Mouse (Mus musculus) C2C12 (cell line): ENCODE data around the gene Zfyve26. TPM values are rescaled to one million over a fixed set of nuclear protein-coding genes. Genes with fewer than 3 reads are reported as not detected.

Experiments used
- H3K27me3 ChIP-seq: one replicate; pipeline ENCODE4 v1.6.1; 2011; ENCODE audit not compliant: control insufficient read depth, insufficient read depth, insufficient read length
- H3K36me3 ChIP-seq: one replicate; pipeline ENCODE4 v1.6.1; 2011; ENCODE audit not compliant: control insufficient read depth, insufficient read depth
- H3K4me3 ChIP-seq: one replicate; pipeline ENCODE4 v1.5.1; 2011; ENCODE audit warnings: mild to moderate bottlenecking, control low read depth; ENCODE audit not compliant: poor library complexity, insufficient read depth, severe bottlenecking
- H3K79me2 ChIP-seq: one replicate; pipeline ENCODE4 v1.6.1; 2011; ENCODE audit not compliant: control insufficient read depth, insufficient read depth
- H3K79me3 ChIP-seq: one replicate; pipeline ENCODE4 v1.6.1; 2011; ENCODE audit warnings: low read depth, control low read depth
- H3ac ChIP-seq: one replicate; pipeline ENCODE3; 2011; ENCODE audit warnings: low read depth; ENCODE audit not compliant: control insufficient read depth, insufficient read length
- CEBPB ChIP-seq: IDR thresholded peaks from one replicate; pipeline ENCODE4 v1.6.1; 2011; ENCODE audit warnings: low read depth, mild to moderate bottlenecking, control low read depth, moderate library complexity
- CTCF ChIP-seq: IDR thresholded peaks from one replicate; pipeline ENCODE4 v1.5.1; 2011; ENCODE audit not compliant: control insufficient read depth, insufficient read depth, insufficient read length
- FOSL1 ChIP-seq: IDR thresholded peaks from one replicate; pipeline ENCODE4 v1.8.0; 2011; ENCODE audit warnings: mild to moderate bottlenecking, low read length; ENCODE audit not compliant: poor library complexity, insufficient read depth, severe bottlenecking
- MAX ChIP-seq: IDR thresholded peaks from one replicate; pipeline ENCODE4 v1.6.1; 2011; ENCODE audit warnings: mild to moderate bottlenecking, control low read depth
- MYOD1 ChIP-seq: IDR thresholded peaks from one replicate; pipeline ENCODE4 v1.6.1; 2011; ENCODE audit warnings: low read depth; ENCODE audit not compliant: control insufficient read depth, insufficient read length
- MYOG ChIP-seq: IDR thresholded peaks from one replicate; pipeline ENCODE4 v1.6.1; 2011; ENCODE audit not compliant: control insufficient read depth, insufficient read length; ENCODE audit errors: extremely low read depth
- USF1 ChIP-seq: IDR thresholded peaks from one replicate; pipeline ENCODE4 v1.6.1; 2011; ENCODE audit warnings: low read depth, mild to moderate bottlenecking, control low read depth, moderate library complexity
- long read RNA-seq, 2 experiments: library from polyadenylated mRNA; unstranded; transcript quantifications; one replicate each; pipeline ENCODE4 v2.0.0; 2019 to 2020
- polyA plus RNA-seq: library from polyadenylated mRNA; unstranded; fragments of >200 nt; fragmentation: generic; extraction: Trizol; gene quantifications from one replicate; pipeline ENCODE4 v1.2.1, GENCODE M21; 2012; ENCODE audit warnings: missing spikeins

Gene Zfyve26
- polyA plus RNA-seq, result 6.4 TPM
- long read RNA-seq, experiment 1, partial matches to known transcripts, result 1 of 1 reads
- long read RNA-seq, experiment 1, other reads (novel, unspliced or antisense), result 0 of 1 reads
- long read RNA-seq, experiment 2, partial matches to known transcripts, result 1 of 2 reads
- long read RNA-seq, experiment 2, other reads (novel, unspliced or antisense), result 1 of 2 reads

DNA sequence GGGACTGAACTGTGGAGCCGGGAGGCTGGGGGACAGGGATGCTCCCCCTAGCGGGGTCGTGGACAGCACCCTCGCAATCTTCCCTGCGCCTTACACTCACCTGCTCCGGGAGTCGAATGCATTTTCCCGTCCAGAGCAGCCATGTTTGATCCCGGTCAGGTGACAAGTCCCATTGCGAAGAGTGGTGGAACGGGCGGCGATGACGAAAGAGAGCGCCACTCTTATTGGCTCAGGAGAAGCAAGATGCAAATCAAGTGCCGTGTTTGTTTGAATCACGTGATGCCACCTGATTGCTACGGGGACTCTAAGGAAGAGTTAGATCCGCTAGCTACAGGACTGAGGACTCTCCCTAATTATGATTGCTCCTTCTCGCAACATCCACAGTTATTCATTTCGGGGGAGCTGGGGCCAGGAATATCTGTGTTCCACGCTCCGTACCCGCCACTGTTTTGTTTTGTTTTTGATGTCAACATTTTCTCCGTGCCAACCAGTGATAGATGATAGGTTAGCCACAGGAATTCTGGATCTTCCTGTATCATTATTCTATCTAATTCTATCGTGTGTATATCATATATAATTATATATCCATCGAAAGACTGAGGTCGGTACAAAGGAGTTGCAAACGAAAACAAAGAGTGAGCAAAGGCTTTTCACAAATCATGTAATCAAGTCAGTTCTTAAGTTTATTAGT, at the start of gene Zfyve26:
Gene Zfyve26, minus strand, starts transcription at position 179 of the 691 bp plus-strand sequence.
- Histone ChIP-seq H3K36me3 (peaks cover 3% of the 10 kb centered on the region), H3K79me3 (no peaks in the 10 kb centered on the region), H3K4me3 (peak within 1 kb of the TSS; percentile 67), H3ac (peak within 1 kb of the TSS; percentile 48), H3K79me2 (peaks cover 8% of the 10 kb centered on the region), H3K27me3 (no peaks in the 10 kb centered on the region)
- TF ChIP-seq USF1, result peak; percentile 100
- peak; percentile 72 for TF ChIP-seq CEBPB
- TF ChIP-seq FOSL1, result no peak

GRCm38 (mm10) chr12:79341291-79341845, 45.3 kb upstream of the Zfyve26 start:
- no peak for TF ChIP-seq MAX
- H3K27me3 ChIP-seq, result no peaks in the 10 kb centered on the region
- no peaks in the 10 kb centered on the region for H3K79me3 ChIP-seq
- H3K36me3 ChIP-seq, result no peaks in the 10 kb centered on the region
- H3K79me2 ChIP-seq, result no peaks in the 10 kb centered on the region
- no peak overlapping the region for H3ac ChIP-seq
- H3K4me3 ChIP-seq, result no peak overlapping the region

DNA sequence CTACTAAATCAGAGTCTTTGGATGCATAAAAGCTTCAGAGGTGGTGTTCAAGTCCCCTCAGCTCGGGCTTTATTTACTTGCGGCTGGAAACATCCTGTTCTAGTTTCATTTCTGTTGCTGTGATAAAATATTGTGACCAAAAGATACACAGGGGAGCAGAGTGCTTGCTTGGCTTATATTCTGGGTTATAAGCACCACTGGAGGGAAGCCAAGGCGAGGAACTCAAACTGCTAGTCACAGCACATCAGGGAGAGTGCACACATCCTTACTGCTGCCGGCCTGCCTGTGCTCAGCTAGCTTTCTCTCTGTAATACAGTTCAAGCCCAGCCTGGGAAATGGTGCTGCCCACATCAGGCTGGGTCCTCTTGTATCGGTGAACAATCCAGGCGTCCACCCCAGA, 44.4 kb upstream of the Zfyve26 start:
- H3K79me3 ChIP-seq, result no peaks in the 10 kb centered on the region
- H3K79me2 ChIP-seq, result no peaks in the 10 kb centered on the region
- H3K4me3 ChIP-seq, result no peak overlapping the region
- H3K27me3 ChIP-seq, result no peaks in the 10 kb centered on the region
- no peaks in the 10 kb centered on the region for H3K36me3 ChIP-seq
- TF ChIP-seq CTCF (no peak), MYOG (no peak), MYOD1 (no peak), USF1 (no peak), FOSL1 (no peak), CEBPB (no peak), MAX (no peak)
- no peak overlapping the region for H3ac ChIP-seq

DNA sequence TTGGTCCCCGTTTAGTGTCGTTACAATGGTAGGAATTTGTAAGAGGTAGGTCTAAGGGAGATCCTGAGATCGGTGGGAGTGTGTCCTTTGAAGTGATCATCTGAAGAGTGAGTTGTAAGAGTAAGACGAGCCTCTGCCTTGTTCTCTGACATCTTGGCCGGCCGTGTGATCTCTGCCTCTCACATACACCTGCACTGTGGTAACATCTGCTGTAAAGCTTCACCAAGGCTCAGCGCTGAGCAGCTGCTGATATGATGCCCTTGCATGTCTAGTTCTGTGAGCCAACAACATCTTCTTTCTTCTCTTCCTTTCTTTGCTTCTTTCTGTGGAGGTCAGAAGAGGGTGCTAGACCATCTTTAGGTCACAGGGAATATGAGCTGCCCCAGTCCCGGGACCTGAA, 42.7 kb upstream of the Zfyve26 start:
- TF ChIP-seq MYOG, result no peak
- no peak for TF ChIP-seq CTCF
- no peak for TF ChIP-seq CEBPB
- TF ChIP-seq USF1, result no peak
- no peak for TF ChIP-seq FOSL1
- no peak for TF ChIP-seq MYOD1
- no peak for TF ChIP-seq MAX
- H3K79me3 ChIP-seq, result no peaks in the 10 kb centered on the region

DNA sequence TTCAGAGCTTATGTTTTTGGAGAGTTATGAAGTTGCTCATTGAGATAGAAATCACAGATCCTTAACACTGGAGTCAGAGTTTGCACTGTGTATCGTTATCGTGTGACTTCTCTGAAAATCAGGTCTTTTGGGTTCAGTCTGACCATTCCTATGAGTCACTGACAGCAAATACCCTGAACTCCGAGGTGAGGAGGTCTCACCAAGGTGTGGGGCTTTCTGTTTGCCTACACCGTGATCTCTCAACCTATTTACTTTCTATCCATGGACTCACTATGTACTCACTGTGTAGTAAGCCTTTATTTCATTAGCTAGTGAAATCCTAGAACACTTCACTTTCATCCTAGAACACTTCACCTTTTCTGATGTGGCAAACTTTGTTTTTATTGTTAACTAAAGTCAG, 35.6 kb upstream of the Zfyve26 start:
- Histone ChIP-seq H3K4me3 (no peak overlapping the region), H3K36me3 (no peaks in the 10 kb centered on the region), H3K79me2 (no peaks in the 10 kb centered on the region), H3ac (no peak overlapping the region), H3K79me3 (no peaks in the 10 kb centered on the region), H3K27me3 (no peaks in the 10 kb centered on the region)
- TF ChIP-seq MAX (no peak), CTCF (no peak)

More for the DNA sequence above, 42.7 kb upstream of the Zfyve26 start:
- H3K4me3 ChIP-seq, result no peak overlapping the region
- no peak overlapping the region for H3ac ChIP-seq
- no peaks in the 10 kb centered on the region for H3K79me2 ChIP-seq
- no peaks in the 10 kb centered on the region for H3K27me3 ChIP-seq
- no peaks in the 10 kb centered on the region for H3K36me3 ChIP-seq

GRCm38 (mm10) chr12:79330571-79330970, 34.5 kb upstream of the Zfyve26 start:
- H3K79me3 ChIP-seq, result no peaks in the 10 kb centered on the region
- no peaks in the 10 kb centered on the region for H3K27me3 ChIP-seq
- no peak overlapping the region for H3ac ChIP-seq
- H3K79me2 ChIP-seq, result no peaks in the 10 kb centered on the region
- no peak overlapping the region for H3K4me3 ChIP-seq
- H3K36me3 ChIP-seq, result no peaks in the 10 kb centered on the region
- TF ChIP-seq MYOD1 (no peak), MAX (no peak), CEBPB (no peak), MYOG (no peak), FOSL1 (no peak), CTCF (no peak), USF1 (no peak)
